Mouse (Mus musculus) B cell, adult 62 days (primary cell): ENCODE measurements around the gene Myl9. TPM values are rescaled to one million over a fixed set of nuclear protein-coding genes. Genes with fewer than 3 reads are reported as not detected.

ENCODE experiments used
- total RNA-seq: library from RNA; stranded (reverse); gene quantifications from 4 replicates; pipeline ENCODE4 v1.2.4, GENCODE M21; 2023

Myl9 gene
- total RNA-seq, result 0.94 to 2.5 TPM (median 2.4 TPM) in 3 of 4 replicates, not detected in the other

GRCm38 (mm10) chr2:156774738-156775454 lies at the start of gene Myl9:
Myl9 (plus strand) TSS chr2:156775420.

Other genes with a start within 250 kb of the Myl9 start
- gene Aar2, start 227.8 kb upstream of the Myl9 start, total RNA-seq, result 29.2 to 39.8 TPM (median 32.3 TPM) in 4 replicates
- gene Dlgap4, start 161.7 kb upstream of the Myl9 start, total RNA-seq, result 61.4 to 72.0 TPM (median 65.7 TPM) in 4 replicates
- 132 to 147 TPM (median 134 TPM) in 4 replicates for gene Tgif2, start 64.6 kb downstream of the Myl9 start, total RNA-seq
- gene 4930518I15Rik, start 82.5 kb downstream of the Myl9 start, total RNA-seq, result 2.5 to 3.8 TPM (median 3.2 TPM) in 4 replicates
- 52.5 to 58.5 TPM (median 54.3 TPM) in 4 replicates for gene Rab5if, start 87.7 kb downstream of the Myl9 start, total RNA-seq
- 0.58 to 1.3 TPM (median 1.1 TPM) in 4 replicates for gene Sla2, start 111.8 kb downstream of the Myl9 start, total RNA-seq
- 30.6 to 36.3 TPM (median 31.5 TPM) in 4 replicates for gene Ndrg3, start 216.6 kb downstream of the Myl9 start, total RNA-seq
- gene Dsn1, start 231.7 kb downstream of the Myl9 start, total RNA-seq, result 25.4 to 38.0 TPM (median 30.0 TPM) in 4 replicates